ENCODE assay signal across 18 mouse cellular contexts in genomic region chr17:50467438-50467837, GRCm38 (mm10).
"Had no signal": no experiment of that assay in that cellular context is flagged by ENCODE, and none has a peak within 500 bp of the region (broad histone marks: within the 10 kb centered on the region; RNA-seq: fewer than 3 reads in every experiment).

No protein-coding gene starts in this region.

- DNase-seq: cerebellum, adult 9-10 months; cerebellum, adult 9-11 months; cerebellum, postnatal 10 days; cerebellum, postnatal 14 days; cerebellum, postnatal 25 days; cerebellum, postnatal 36 days; embryo, embryonic 11 days; forebrain, postnatal 0 days; gastrocnemius, adult 2 months; gastrocnemius, postnatal 10 days; gastrocnemius, postnatal 14 days; gastrocnemius, postnatal 25 days; gastrocnemius, postnatal 36 days; heart, adult 2 months had no signal

- ATAC-seq: forebrain, embryonic 13.5 days; forebrain, embryonic 14.5 days; forebrain, embryonic 15.5 days; forebrain, embryonic 16.5 days; forebrain, postnatal 0 days had no signal
